Mouse (Mus musculus): ENCODE measurements around the gene Olfr1257.

GRCm38 (mm10) chr2:89849230-89849629, 29.0 kb upstream of the Olfr1257 start:
- TF ChIP-seq POLR2A (IDR thresholded peaks at IDR 0.05; ENCODE audit: low read depth, low read length) (no peak), CTCF (IDR thresholded peaks at IDR 0.05; ENCODE audit: extremely low read depth, insufficient read length, insufficient replicate concordance, low read depth, low read length) (no peak)
